Mouse (Mus musculus) MN1 (cell line): ENCODE measurements around the gene Efcc1.
A peak's percentile ranks its signal among the peaks of the same experiment; 100 is the strongest.

ENCODE experiments used
- DNase-seq: peaks from one replicate; pipeline ENCODE4 v3.0.0-alpha.2; 2016; ENCODE audit warnings: low spot score

Gene Efcc1

DNA sequence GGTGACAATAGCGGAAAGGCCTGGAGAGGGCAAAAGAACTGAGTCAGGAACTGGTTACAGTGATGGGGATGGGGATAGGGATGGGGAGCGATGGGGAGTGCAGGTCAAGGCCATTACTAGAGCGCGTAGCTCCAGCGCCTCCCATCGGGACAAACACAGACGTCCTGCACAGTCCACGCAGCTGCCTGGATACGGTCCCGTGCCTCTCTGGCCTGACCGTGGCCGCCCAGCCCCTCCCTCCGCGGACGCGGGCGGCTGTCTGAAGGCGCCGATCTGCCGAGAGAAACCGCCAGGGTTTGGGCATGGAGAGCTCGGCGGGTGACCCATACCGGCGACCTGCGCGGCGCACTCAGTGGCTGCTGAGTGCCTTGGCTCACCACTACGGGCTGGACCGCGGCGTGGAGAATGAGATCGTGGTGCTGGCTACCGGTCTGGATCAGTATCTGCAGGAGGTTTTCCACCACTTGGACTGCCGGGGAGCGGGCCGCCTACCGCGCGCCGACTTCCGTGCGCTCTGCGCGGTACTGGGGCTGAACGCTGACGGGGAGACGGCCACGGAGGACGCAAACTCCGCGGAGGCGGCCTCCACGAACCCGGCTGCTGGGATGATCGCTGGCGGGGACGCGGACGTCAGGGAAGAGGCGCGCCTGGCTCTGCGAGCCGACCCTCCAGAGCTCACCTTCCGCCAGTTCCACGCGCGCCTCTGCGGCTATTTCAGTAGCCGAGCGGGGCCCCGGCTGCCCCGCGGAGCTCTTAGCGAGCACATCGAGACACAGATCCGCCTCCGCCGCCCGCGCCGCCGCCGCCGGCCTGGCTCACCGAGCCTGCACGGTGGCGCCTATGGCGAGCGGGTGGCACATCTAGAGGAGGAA is at the start of gene Efcc1:
Gene Efcc1, plus strand, starts transcription at position 279 of the 872 bp plus-strand sequence.
- no peak for DNase-seq

DNA sequence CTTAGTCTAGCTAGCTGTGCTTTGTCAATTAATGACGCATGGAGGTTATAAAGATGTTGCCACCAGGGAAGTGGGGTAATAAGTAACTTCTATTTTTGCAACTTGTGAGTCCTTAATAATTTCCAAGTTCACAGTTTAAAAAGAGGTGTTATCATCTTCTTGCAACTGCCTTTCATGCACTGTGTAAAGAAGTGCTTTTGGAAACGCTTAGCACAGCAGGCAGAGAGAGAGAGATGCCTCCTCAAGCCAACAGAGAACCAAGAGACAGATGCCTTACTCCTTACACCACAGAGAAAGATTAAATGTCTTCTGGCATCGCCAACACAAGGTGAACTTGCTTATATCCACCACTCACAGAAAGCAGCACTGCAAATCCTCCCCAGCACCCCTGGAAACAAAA is 34.7 kb upstream of the Efcc1 start:
- no peak for DNase-seq

DNA sequence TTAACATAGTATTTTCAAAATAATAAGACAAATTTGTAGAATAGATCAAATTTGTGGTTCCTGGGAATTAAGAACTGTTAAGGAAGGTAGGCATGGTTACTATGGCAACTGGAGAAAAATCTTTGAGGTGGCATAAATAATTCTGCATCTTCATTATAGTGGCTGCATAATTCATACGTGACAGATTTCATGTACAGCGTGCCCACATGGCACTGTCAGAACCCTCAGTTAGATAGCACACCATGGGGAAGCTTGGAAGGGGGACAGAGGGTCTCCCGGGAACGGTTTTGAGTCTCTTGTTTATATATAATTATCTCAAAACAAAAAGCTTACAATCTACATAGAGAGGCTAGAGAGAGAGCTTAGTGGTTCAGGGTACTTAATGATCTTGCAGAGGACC is 34.1 kb upstream of the Efcc1 start:
- DNase-seq, result no peak

DNA sequence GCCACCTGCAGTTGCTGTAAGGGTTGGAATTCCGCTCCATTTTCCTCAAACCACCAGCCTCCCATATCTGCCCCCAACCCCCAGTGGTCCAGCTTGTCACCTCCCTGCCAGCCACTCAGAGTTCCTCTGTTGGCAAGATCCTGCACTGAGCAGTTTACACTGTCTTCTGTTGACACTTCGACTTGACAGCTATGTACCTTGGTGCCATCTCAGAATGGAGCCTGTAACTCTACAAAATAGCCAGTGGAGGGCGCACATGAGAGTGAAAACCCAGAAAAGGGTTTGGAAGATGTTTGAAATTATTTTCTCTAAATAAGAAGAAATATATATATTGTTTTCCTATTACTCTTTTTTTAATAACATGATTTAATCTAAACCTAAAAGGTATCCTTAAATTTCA is 24.4 kb upstream of the Efcc1 start:
- DNase-seq, result no peak

DNA sequence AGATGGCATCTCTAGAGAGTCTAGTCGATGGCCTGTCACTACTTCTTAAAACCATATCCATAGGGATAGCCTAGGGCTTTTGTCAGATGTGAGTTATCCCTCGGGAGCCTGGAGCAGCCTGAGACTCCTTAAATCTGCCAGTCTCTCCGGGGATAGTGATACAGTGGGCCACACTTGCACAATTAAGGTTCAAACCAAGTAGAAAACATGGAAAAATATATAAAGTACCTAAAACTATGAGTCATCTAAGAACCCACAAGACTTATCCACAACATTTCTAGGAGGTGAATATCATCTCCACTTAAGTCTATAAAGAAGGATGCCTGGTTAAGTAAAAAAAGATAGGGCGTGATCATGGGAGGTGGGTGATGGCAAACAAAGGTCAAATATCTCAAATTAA is 18.4 kb upstream of the Efcc1 start:
- DNase-seq, result no peak

DNA sequence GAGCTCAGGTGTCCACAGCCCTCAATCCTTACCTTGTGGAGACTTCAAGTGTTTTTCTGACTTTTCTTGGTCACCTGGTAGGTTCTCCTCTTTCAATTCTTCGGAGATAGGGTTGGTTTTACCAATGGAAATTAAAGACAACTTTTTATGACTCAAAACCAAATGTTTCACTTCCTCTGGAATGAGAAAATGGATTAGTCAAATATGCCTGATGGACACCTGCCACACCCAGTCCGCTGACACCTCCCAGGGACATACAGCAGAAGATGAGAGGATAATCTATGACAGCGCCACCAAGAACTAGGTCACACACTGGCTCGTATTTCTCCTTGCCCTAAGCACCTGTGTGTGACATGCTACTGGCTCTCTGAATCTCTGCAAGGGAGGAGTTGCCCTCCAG is 16.6 kb upstream of the Efcc1 start:
- DNase-seq, result no peak

DNA sequence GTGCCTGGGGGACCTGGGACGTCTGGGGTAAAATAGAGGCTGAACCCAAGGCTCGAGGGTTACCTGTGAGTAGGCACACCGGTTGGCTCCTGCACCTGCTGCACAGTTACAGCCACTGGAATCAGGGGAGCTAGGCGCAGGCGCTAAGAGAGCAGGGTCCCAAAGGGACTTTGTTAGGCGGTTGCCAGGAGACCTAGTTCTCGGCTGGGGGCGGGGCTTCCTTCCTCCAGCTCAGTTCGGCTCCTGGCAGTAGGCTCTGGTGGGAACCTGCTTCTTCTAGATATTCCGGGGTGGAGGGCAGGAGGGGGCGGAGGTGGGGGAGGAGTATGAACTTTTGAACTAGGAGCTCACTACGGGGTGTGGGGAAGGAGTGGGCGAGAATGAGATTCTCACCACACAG is 8.0 kb upstream of the Efcc1 start:
- DNase-seq, result peak; percentile 65

DNA sequence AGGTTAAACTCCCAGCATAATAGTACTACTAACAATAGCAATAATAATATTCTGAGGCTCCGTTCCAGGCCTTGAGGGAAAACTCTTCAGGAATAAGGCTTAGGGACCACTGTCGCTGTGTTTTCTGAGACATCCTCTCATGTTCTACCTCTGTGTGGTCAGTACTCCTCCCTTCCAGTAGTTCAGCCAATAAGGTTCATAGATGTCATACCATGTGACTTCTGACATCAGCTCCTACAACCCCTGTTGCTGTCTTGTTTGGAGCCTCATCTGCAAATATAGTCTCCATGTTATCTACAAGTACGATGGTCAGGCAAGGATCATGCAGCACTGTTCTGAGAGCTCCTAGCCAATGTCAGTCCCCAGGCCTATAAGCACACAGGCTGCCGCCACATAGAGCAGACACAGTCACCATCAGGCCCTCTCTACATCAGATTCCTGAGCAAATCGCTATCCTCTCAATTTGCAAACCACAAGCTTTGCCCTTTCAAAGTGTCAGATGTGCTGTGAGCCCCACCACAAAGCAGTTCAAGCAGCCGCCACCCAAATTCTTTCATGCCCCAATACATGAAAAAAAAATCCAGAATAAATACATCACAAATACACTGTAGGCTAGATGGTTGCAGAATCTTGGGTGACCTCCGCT is 5.3 kb upstream of the Efcc1 start:
- no peak for DNase-seq

DNA sequence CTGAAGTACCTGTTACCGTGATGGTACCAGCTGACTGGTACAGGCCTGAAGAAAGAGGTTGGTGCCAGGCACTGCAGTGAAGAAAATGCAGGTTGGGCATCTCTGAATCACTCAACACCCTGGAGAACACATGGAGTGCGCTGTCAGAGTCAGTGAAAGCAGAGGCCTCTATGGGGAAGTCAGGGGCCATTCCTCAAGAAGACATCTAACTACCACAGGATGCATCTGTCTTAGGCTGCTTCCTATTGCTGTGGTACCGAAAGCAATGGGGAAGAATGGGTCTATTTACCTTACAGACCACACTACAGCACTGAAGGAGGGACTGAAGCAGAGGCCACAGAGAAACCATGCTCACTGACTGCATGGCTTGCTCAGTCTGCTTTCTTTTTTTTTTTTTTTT is 2.6 kb upstream of the Efcc1 start:
- DNase-seq, result no peak

DNA sequence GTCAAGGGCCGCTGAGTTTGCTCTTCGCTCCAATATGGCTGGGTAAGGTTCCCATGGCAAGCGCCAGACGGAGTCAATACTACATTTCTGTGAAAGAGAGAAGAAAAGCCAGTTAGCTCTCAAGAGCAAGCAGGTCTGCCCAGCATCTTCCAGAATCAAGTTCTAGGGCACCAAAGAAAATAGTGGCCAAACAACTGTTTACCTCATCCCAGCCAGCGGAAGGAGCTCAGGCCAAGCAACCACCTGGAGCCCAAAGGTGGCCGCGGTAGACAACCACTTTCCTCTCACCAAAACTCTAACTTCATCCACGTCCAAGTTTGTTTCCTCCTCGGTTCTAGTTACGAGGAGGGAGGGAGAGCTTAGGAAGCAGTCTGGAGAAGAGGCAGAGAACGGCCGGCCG is 528 bp upstream of the Efcc1 start:
- no peak for DNase-seq

DNA sequence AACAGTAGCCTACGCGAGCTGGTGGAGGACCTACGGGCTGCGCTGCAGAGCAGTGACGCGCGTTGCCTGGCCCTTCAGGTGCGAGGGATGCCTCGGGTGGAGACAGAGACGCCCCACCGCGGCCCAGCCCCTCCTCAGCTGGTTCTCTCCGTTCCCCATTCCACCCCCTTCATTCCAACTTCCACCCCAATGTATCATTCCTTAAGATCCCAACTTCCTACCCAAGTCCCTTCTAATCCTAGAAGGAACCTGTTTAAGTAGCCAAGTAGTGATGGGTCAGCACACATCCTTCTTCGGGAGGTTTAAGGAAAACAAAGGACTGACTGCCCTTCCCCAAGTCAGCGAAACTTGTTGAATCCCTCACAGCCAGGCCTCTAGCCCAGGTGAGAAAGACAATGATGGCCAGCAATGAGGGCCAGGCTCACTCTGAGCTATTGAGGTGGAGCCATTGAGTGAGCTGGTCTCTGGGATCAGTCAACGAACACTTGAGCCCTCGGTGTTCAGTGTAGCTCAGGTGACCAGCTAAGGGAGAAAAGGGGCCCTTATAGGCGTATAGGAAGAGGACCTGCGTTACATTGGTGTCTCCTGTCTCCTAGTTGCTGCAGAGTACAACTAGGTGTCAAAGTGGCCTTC is 910 bp downstream of the Efcc1 start:
- DNase-seq, result no peak

DNA sequence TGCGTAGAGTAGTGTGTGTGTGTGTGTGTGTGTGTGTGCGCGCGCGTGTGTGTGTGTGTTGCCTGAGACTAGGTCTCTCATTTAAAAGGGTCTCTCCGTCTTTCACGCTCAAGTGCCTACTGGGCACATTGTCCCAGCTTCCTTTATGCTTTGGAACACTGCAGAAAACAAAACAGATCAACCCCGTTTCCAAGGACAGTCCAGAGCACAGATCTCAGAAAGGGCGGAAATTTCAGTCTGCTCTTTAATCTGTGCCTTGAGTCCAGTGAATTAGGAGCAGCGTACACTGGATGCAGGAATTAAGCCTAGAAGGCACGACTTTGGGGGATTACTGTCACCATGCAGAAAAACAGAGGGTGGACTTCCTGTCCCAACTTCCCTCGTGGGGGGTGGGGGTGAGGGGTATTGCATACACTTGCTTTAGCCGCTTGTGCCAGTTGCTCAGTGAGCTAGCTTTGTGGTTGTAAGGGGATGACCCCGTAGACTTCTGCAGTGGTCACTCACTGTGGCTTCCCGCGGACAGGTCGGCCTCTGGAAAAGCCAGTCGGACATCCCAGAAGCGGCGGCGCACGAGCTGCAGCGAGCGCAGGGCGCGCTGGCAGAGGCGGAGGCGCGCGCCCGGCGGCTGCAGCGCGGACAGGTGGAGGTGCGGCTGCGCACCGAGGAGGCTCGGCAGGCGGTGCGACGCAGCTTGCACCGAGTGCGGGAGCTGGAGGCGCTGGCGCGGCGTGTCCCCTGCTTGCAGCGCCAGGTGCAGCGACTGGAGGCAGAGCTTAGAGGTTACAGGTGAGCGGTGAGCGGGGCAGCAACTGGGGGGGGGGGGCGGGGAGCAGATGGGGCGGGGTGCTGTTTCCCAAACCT is 1.7 kb downstream of the Efcc1 start:
- no peak for DNase-seq

DNA sequence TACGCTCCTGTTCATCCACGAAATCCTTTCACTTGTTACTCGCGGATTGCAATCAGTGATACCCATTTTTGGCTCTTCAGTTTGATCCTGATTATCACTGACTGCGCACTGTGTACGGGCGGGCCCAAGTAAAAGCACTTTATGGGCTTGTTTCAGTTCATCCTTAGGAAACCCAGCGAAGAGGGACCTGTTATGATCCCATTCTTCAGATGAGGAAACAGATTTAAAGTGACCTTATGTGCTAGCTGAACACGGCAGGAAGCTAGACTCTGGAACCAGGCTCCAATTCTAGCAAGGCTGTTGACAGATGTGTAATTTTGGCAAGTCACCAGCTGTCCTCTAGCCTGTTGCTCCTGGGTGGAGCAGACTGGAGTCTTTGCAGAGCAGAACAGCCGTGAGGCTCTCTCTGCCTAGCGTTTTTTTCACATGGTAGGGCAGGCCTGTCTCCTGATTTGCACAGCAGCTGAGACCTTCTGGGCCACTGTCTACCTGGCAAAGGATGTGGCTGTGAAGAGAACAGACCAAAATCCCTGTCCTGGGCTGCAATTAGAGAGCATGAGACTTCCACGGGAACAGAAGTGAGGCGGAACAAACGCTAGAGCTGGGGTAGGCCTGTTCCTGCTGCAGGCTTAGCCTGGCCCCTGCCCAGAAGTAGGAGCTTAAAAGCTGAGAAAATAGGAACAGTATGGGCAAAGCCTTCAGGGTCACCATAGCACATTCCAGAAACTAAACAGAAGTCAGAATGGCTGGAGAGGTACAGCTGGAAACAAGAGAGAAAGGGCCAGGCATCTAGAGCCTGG is 2.7 kb downstream of the Efcc1 start:
- DNase-seq, result peak; percentile 60

DNA sequence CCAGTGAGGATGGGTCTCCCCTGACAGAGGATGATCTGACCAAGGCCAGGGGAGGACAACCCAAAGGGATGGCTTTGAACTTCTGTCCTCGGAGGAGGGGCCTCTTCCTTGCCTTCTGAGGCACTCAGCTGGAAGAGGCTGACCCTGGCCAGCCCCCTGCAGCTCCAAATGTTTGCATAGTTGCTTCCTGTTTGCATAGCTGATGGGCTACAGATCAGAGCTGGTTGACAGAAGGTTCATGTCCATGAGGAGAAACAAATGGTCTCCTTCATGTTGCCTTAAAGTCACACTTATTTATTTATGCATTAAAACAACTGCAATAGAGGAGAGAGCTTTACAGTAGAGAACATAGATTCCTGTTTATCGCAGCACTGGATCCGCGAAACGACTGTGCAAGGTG is 3.5 kb downstream of the Efcc1 start:
- DNase-seq, result no peak

DNA sequence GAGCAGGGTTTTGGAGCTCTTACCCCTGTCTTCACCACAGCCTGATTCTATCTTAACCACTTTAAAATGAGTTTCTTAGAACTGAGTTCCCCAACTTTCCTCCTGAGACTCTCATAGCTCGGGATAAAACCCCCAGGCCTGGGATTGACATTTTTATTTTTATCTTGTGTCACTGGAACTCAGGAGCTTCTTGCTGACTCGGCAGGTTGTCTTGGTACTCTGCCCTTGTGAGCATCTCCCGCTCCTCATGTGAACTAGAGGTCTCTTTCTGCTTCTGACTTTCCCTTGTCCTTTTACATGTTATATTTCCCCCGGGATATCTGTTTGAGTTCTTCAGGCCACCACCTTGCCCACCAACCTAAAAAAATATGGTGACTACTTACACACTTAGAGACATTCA is 6.3 kb downstream of the Efcc1 start:
- no peak for DNase-seq

DNA sequence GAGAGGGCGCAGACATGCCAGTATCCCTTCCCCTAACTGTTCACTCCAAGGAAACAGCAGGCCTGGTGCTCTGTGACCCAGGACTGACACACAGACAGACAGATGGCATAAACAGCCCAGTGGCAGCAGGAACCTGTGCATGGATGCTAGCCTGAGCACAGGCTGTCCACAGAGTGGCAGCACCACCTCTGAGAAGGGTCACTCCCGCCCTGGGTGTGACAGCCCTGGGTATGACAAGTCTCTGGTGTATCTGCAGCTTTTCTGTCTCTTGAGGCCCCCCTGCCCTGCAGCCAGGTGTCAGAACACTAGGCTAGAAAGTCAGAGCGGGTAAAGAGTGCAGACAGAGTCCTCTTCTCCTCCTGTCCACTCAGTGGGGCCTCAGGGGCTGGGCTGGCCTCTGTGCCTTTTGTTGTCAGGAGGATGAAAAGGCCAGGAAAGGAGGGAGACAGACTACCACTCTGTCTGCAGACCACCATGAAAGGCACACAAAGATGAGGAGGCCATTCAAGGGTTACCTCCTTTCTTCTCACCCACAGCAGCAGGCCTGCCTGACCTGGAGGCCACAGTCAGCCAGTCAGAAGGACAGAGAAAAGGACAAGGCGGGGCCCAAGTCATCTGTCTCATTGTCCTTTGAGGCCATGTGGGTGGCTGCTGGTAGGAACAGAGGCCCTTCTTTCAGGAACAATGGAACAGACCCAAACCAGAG is 7.4 kb downstream of the Efcc1 start:
- DNase-seq, result no peak

DNA sequence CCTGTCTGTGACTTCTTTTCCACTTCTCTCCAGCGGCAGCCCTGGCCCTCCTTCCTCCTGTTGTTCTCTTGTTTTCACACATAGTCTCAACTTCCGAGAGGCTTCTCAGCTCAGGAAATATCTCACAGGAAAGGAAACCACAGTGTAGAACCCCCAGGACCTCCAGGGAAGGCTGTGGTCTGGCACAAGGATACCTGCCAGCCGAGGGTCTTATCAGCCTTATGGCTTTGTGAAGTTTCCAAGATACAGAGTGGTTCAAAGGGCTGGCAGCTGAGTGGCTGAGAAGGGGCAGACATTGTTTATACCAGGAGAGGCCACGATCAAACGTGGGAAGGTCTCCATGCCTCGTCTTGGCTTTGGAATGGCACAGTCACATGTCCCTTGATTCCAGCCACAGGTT is 9.2 kb downstream of the Efcc1 start:
- DNase-seq, result no peak

DNA sequence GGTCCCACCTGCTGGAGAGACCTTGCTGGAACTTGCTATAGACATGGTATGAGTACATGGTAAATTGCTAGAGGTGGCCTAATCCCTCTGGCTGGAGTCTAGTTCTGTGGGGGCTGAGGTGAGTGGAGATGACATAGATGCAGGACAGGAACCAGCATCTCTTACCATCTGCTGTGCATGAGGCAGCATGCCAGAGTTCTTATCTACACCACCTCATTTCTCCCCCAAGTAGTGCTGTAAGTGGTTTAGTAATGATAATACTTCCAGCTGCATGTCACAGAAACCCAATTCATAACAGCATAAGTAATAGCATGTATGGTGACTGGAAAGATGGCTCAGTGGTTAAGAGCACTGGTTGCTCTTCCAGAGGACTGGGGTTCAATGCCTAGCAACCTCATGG is 9.8 kb downstream of the Efcc1 start:
- DNase-seq, result no peak

DNA sequence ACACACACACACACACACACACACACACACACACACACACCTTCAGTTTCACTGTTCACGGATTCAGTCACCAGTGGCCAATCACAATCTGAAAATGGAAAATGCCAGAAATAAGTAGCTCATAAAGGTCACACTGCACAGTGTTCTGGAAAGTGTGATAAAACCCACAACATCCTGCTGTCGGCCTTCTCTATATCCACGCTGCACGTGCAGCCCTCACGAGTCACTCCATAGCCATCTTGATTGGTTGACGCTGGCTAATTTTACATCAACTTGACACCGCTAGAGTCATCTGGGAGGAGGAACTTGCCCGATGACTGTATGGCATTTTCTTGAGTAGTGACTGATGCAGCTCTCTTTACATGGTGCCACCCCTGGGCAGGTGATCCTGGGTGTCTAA is 11.3 kb downstream of the Efcc1 start:
- no peak for DNase-seq

DNA sequence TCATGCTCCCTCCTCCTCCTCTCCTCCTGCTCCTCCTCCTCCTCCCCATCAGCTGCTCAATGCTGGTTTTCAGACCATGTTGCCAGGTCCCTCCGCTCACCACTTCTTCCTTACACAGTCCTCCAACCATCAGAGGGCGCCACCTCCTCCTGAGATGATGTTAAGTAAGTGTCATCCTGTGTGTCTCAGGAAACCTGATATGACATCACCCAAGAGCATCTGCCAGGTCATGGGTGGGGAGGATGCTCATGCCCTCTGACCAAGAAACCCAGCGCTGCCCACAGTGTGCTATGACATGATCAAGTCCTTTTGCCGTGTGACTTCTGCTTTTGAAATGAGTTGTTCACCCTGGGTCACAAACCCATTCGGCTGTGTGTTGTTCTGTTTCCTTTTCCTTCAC is 12.1 kb downstream of the Efcc1 start:
- DNase-seq, result no peak

DNA sequence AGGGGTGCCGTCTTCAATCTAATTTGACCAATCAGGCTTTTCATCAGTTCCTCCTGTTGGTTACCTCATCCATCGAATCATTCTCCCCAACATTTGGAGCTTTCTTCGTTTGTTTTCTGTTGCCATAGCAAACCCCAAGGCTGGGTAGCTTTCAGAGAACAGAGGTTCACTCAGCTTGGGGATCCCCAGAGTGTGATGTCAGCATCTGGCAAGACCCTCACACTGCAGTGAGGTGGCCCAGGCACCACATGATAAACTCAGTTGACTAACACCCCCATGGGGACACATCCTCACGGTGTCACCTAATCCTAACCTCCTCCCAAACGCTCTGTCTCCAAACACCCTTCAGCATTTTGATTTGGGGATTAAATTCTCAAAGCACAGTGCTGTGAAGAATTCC is 12.6 kb downstream of the Efcc1 start:
- no peak for DNase-seq
